Mouse (Mus musculus) limb, embryonic 14.5 days (tissue): ENCODE data around the gene Thsd4. TPM values are rescaled to one million over a fixed set of nuclear protein-coding genes. Genes with fewer than 3 reads are reported as not detected.

Experiments used
- ATAC-seq: fragments of 200-750 bp; cut with Nextera tagmentation; 2 replicates; pipeline ENCODE4 v1.8.0; 2017; ENCODE audit warnings: low read depth, moderate number of reproducible peaks, moderate TSS enrichment; ENCODE audit not compliant: low FRiP score
- DNase-seq: peaks from one replicate; pipeline ENCODE4 v3.0.0-alpha.2; 2015; ENCODE audit warnings: low spot score
- H3K27ac ChIP-seq: fragments of 300-500 bp; sonication (generic); replicated peaks from 2 replicates; pipeline ENCODE4 v1.5.1; 2014; ENCODE audit warnings: low read depth, mild to moderate bottlenecking, low read length, moderate library complexity, mixed read lengths
- H3K27me3 ChIP-seq: fragments of 300-500 bp; sonication (generic); 2 replicates; pipeline ENCODE4 v1.6.1; 2014; ENCODE audit warnings: low read length, mixed read lengths; ENCODE audit not compliant: control insufficient read depth, insufficient read depth
- H3K36me3 ChIP-seq: fragments of 300-500 bp; sonication (generic); 2 replicates; pipeline ENCODE4 v1.6.1; 2014; ENCODE audit warnings: mild to moderate bottlenecking, low read length, moderate library complexity, mixed read lengths; ENCODE audit not compliant: control insufficient read depth, insufficient read depth
- H3K4me1 ChIP-seq: fragments of 300-500 bp; sonication (generic); 2 replicates; pipeline ENCODE4 v1.6.1; 2014; ENCODE audit warnings: antibody characterized with exemption, low read length, mixed read lengths; ENCODE audit not compliant: control insufficient read depth, insufficient read depth
- H3K4me2 ChIP-seq: fragments of 300-500 bp; sonication (generic); replicated peaks from 2 replicates; pipeline ENCODE4 v1.6.1; 2014; ENCODE audit warnings: low read depth, mild to moderate bottlenecking, low read length, moderate library complexity; ENCODE audit not compliant: severe bottlenecking
- H3K4me3 ChIP-seq: fragments of 300-500 bp; sonication (generic); replicated peaks from 2 replicates; pipeline ENCODE4 v1.5.1; 2014; ENCODE audit warnings: low read length
- H3K9ac ChIP-seq: fragments of 300-500 bp; sonication (generic); 2 replicates; pipeline ENCODE4 v1.6.1; 2014; ENCODE audit warnings: mild to moderate bottlenecking, low read depth, low read length, moderate library complexity; ENCODE audit not compliant: severe bottlenecking
- H3K9me3 ChIP-seq: fragments of 300-500 bp; sonication (generic); 2 replicates; pipeline ENCODE4 v1.6.1; 2016; ENCODE audit warnings: low read length; ENCODE audit not compliant: control insufficient read depth
- POLR2A ChIP-seq: fragments of 200-500 bp; IDR thresholded peaks from 2 replicates; pipeline ENCODE4 v1.8.0; 2012; ENCODE audit warnings: inconsistent platforms, mild to moderate bottlenecking, moderate library complexity, borderline replicate concordance; ENCODE audit not compliant: insufficient read depth, insufficient read length; ENCODE audit errors: extremely low read depth
- WGBS: fragments of 180-500 bp; shearing (Covaris S2); extraction: QIAGEN DNeasy Blood & Tissue Kit; methylation state at CpG from one replicate; pipeline ENCODE4 v1.1.7; 2014; 5-methylcytosine and 5-hydroxymethylcytosine counted together
- polyA plus RNA-seq, 2 experiments: library from polyadenylated mRNA; depleted of rRNA in 1 of 2; stranded (reverse) in 1 of 2; unstranded in 1 of 2; fragments of >200 nt; fragmentation: Nextera tagmentation in 1 of 2; extraction: Ambion mirVana in 1 of 2; gene quantifications; 2 replicates each; pipeline versions ENCODE4 v1.2.1 to v1.2.3; 2012 to 2014

Gene Thsd4
- polyA plus RNA-seq, 2 experiments: 30.8 to 31.2 TPM

- 78% methylated on average over 5 of the region's 5 CpGs for WGBS
- H3K27ac ChIP-seq: no peak overlapping the region
- DNase-seq: no peak
- peaks cover 9% of the 10 kb centered on the region for H3K4me1 ChIP-seq
- no peak overlapping the region for H3K4me2 ChIP-seq
- ATAC-seq: no peak
- H3K9ac ChIP-seq: no peak overlapping the region
- H3K4me3 ChIP-seq: no peak overlapping the region
- TF ChIP-seq POLR2A: no peak
- no peaks in the 10 kb centered on the region for H3K27me3 ChIP-seq
- H3K36me3 ChIP-seq: no peaks in the 10 kb centered on the region
- no peaks in the 10 kb centered on the region for H3K9me3 ChIP-seq
Measured at GRCm38 (mm10) chr9:60269807-60270206, 252.0 kb downstream of the Thsd4 start.

- H3K27ac ChIP-seq: no peak overlapping the region
- ATAC-seq (no peak), DNase-seq (no peak)
- no peak overlapping the region for H3K4me2 ChIP-seq
- no peak overlapping the region for H3K9ac ChIP-seq
- TF ChIP-seq POLR2A: no peak
- 0 out of 2 replicates have a peak, but pooled peaks cover 3% of the 10 kb centered on the region for H3K27me3 ChIP-seq
- H3K9me3 ChIP-seq: no peaks in the 10 kb centered on the region
- H3K4me3 ChIP-seq: no peak overlapping the region
- H3K4me1 ChIP-seq: peaks cover 14% of the 10 kb centered on the region
- WGBS: 70% methylated on average over 5 of the region's 5 CpGs
- no peaks in the 10 kb centered on the region for H3K36me3 ChIP-seq
Measured at GRCm38 (mm10) chr9:60267273-60267626, 254.6 kb downstream of the Thsd4 start.

- WGBS: 85% methylated on average over 15 of the region's 15 CpGs
- H3K4me3 ChIP-seq: no peak overlapping the region
Measured at GRCm38 (mm10) chr9:60266583-60267272, 255.1 kb downstream of the Thsd4 start.

GRCm38 (mm10) chr9:60264586-60265325 lies 257.1 kb downstream of the Thsd4 start:
- H3K27ac ChIP-seq: no peak overlapping the region

More at GRCm38 (mm10) chr9:60266583-60267272, 255.1 kb downstream of the Thsd4 start:
- no peak for ATAC-seq
- H3K4me1 ChIP-seq: peaks cover 14% of the 10 kb centered on the region
- H3K9me3 ChIP-seq: no peaks in the 10 kb centered on the region
- no peaks in the 10 kb centered on the region for H3K36me3 ChIP-seq
- H3K27ac ChIP-seq: no peak overlapping the region
- H3K9ac ChIP-seq: no peak overlapping the region
- H3K27me3 ChIP-seq: 0 out of 2 replicates have a peak, but pooled peaks cover 3% of the 10 kb centered on the region
- no peak for DNase-seq
- H3K4me2 ChIP-seq: no peak overlapping the region
- no peak for TF ChIP-seq POLR2A

GRCm38 (mm10) chr9:60262515-60263140 lies 259.2 kb downstream of the Thsd4 start:
- H3K4me1 ChIP-seq: peaks cover 14% of the 10 kb centered on the region

More at GRCm38 (mm10) chr9:60264586-60265325, 257.1 kb downstream of the Thsd4 start:
- TF ChIP-seq POLR2A: no peak
- DNase-seq (no peak), ATAC-seq (no peak; the same call in 1 of the 2 replicates)
- 28% methylated on average over 10 of the region's 10 CpGs for WGBS
- Histone ChIP-seq H3K4me3 (no peak overlapping the region), H3K36me3 (no peaks in the 10 kb centered on the region), H3K4me1 (peaks cover 14% of the 10 kb centered on the region), H3K9ac (no peak overlapping the region), H3K9me3 (no peaks in the 10 kb centered on the region), H3K4me2 (no peak overlapping the region), H3K27me3 (0 out of 2 replicates have a peak, but pooled peaks cover 3% of the 10 kb centered on the region)

More at GRCm38 (mm10) chr9:60262515-60263140, 259.2 kb downstream of the Thsd4 start:
- H3K27ac ChIP-seq: no peak overlapping the region
- H3K4me3 ChIP-seq: no peak overlapping the region
- no peak for TF ChIP-seq POLR2A
- H3K9me3 ChIP-seq: no peaks in the 10 kb centered on the region
- no peaks in the 10 kb centered on the region for H3K36me3 ChIP-seq
- no peak for ATAC-seq
- 80% methylated on average over 6 of the region's 6 CpGs for WGBS
- DNase-seq: no peak
- H3K4me2 ChIP-seq: no peak overlapping the region
- 0 out of 2 replicates have a peak, but pooled peaks cover 3% of the 10 kb centered on the region for H3K27me3 ChIP-seq
- H3K9ac ChIP-seq: no peak overlapping the region
